Mouse (Mus musculus) myocyte (in vitro differentiated cells): ENCODE data around the gene Aanat.

Source experiments
- CEBPB ChIP-seq: IDR thresholded peaks from 2 replicates; pipeline ENCODE4 v1.6.1; 2011; ENCODE audit warnings: mild to moderate bottlenecking, moderate library complexity; ENCODE audit not compliant: poor library complexity, insufficient read depth, severe bottlenecking
- E2F4 ChIP-seq: IDR thresholded peaks from one replicate; pipeline ENCODE4 v1.6.1; 2011; ENCODE audit warnings: mild to moderate bottlenecking, control low read depth, moderate library complexity; ENCODE audit not compliant: insufficient read depth
- MAX ChIP-seq: IDR thresholded peaks from one replicate; pipeline ENCODE4 v1.6.1; 2011; ENCODE audit warnings: low read depth, mild to moderate bottlenecking, control low read depth
- MYOD1 ChIP-seq, 3 experiments: IDR thresholded peaks; one replicate each; pipeline ENCODE4 v1.6.1; 2011; ENCODE audit warnings: control low read depth in 2 of 3, low read depth in 2 of 3, mild to moderate bottlenecking in 2 of 3, moderate library complexity in 1 of 3; ENCODE audit not compliant: insufficient read length in 2 of 3, control insufficient read depth in 1 of 3
- POLR2A ChIP-seq: IDR thresholded peaks from one replicate; pipeline ENCODE4 v1.6.1; 2011; ENCODE audit warnings: low read depth, mild to moderate bottlenecking, control low read depth, moderate library complexity; ENCODE audit not compliant: insufficient read length
- POLR2AphosphoS2 ChIP-seq: IDR thresholded peaks from one replicate; pipeline ENCODE4 v1.6.1; 2011; ENCODE audit warnings: low read depth, control low read depth; ENCODE audit not compliant: insufficient read length
- TCF12 ChIP-seq: IDR thresholded peaks from one replicate; pipeline ENCODE4 v1.6.1; 2011; ENCODE audit warnings: mild to moderate bottlenecking, control low read depth; ENCODE audit not compliant: poor library complexity, insufficient read depth, severe bottlenecking
- TCF3 ChIP-seq: IDR thresholded peaks from one replicate; pipeline ENCODE4 v1.6.1; 2011; ENCODE audit warnings: low read depth, control low read depth; ENCODE audit not compliant: insufficient read length

DNA sequence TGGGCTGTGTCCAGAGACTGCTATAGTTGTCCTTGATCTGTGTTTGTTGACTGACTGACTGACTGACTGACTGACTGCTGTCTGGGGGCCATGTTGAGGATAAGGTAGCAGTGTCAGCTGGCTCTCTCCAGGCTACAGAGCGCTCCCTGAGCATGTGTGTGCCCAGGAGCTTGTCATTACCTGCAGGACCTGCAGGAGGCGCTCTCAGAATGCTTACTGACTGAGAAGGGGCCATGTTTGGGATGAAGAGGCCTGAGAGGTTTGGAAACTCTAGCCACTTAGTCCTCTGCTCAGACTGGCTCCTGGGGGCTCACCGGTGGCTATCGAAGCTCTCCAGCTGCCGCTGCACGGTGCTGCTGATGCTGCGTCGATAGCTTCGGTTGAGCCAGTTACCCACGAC is 17.1 kb downstream of the Aanat start:
- TF ChIP-seq POLR2AphosphoS2, result no peak
- no peak for TF ChIP-seq E2F4
- no peak for TF ChIP-seq MAX
- no peak for TF ChIP-seq POLR2A
- TF ChIP-seq CEBPB, result no peak
- no peak for TF ChIP-seq TCF12
- no peak for TF ChIP-seq MYOD1 (IDR thresholded peaks at IDR 0.05; ENCODE audit: control insufficient read depth in 1 of 3, insufficient read length in 2 of 3, low read depth in 2 of 3)
- no peak for TF ChIP-seq TCF3
